Mouse (Mus musculus): ENCODE data around the gene 4930442H23Rik.

Gene 4930442H23Rik

DNA sequence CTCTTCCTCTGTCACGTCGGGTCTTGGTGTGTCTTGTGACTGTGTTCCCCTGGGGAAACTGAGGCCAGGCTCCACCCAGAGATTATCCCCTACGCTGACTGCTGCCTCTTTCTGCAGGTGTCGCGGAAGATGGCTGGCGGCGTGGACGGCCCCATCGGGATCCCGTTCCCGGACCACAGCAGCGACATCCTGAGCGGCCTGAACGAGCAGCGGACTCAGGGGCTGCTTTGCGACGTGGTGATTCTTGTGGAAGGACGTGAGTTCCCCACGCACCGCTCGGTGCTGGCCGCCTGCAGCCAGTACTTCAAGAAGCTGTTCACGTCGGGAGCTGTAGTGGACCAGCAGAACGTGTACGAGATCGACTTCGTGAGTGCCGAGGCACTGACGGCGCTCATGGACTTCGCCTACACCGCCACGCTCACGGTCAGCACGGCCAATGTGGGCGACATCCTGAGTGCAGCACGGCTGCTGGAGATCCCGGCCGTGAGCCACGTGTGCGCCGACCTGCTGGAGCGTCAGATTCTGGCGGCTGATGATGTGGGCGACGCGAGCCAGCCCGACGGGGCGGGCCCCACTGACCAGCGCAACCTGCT is 39.7 kb downstream of the 4930442H23Rik start:
- DNase-seq (ENCODE audit: low read depth) = no peak

DNA sequence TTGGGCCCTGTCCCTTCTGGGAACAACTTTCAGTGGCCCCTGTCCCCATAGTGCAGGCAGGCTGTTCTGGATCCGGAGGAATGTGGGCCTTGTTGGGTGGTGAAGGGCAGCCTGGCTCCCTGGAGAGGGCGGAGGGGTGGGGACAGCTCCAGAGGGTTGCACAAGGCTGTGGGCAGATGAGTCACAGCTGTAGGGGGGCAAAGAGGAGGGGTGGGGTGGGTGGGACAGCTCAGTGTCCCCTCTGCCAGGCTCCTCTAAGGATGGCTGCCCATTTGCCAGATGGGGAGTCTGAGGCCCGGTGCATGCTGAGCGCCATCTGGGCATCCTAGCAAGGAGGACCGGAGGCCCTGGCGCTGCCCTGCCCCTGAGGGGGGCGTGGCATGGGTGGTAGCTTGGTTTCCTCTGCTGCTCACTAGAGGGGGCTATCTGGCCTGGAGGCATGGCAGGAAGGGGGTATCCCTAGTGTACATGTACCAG is 40.5 kb downstream of the 4930442H23Rik start:
- DNase-seq (ENCODE audit: low read depth) = no peak

DNA sequence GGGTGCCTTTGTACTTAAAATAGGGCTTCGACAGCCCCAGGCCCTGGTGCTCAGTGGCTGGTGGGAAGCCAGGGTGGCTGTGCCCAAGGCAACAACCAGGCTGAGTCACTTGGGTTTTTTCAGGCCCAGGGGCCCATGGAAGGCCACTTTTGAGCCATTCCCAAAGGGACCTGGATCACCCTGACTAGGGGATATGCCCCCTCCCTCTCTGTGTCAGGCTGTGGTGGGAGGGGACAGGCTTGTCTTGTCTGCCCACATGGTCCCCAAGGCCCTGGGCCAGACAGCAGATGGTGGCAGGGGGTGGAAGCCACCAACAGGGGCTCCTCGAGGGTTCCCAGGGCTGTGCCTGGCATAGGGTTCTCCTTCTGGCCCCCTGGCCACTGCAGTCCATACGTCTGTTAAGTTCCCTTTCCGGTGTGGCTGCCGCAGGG is 41.1 kb downstream of the 4930442H23Rik start:
- DNase-seq (ENCODE audit: low read depth) = no peak

- no peak for DNase-seq (ENCODE audit: low read depth)
Observed at GRCm38 (mm10) chr10:81141455-81142210, 42.0 kb downstream of the 4930442H23Rik start.

DNA sequence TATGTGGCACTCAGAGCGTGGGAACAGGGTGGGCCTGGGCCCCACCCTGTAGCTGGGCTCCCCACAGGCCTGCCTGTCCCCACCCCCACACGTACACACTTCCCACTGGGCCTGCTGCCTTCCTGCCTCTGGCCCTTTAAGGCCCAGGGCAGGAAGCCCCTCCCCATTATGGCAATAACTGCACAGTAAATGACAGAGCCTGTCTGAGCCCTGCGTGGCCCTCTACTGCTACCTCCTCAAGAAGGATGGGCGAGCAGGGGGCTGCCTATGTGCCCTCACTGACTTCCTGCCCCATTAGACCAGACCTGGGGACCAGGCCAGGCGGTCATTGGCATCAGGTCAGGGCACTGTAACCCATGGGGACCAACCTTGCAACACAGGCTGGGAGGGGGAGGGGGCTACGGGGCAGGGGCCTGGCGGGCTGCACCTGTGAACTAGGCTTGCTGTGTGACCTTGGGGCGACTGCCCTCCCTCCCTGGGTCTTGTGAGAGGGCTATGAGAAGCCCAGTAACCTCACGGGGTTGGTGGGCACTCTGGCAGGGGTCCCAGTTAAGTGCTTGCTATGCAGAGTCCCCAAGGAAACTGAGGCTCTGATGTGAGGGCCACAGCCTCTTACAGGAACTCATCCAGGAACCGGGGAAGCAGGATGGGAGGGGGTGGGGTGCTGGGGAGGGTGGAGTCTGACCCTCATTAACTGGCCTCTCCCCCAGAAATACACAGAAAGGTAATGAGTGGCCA is 42.8 kb downstream of the 4930442H23Rik start:
- DNase-seq (ENCODE audit: low read depth) = no peak

- DNase-seq (ENCODE audit: low read depth) = no peak
Observed at GRCm38 (mm10) chr10:81140005-81140404, 43.6 kb downstream of the 4930442H23Rik start.

- no peak for DNase-seq (ENCODE audit: low read depth)
Observed at GRCm38 (mm10) chr10:81139529-81139846, 44.2 kb downstream of the 4930442H23Rik start.

DNA sequence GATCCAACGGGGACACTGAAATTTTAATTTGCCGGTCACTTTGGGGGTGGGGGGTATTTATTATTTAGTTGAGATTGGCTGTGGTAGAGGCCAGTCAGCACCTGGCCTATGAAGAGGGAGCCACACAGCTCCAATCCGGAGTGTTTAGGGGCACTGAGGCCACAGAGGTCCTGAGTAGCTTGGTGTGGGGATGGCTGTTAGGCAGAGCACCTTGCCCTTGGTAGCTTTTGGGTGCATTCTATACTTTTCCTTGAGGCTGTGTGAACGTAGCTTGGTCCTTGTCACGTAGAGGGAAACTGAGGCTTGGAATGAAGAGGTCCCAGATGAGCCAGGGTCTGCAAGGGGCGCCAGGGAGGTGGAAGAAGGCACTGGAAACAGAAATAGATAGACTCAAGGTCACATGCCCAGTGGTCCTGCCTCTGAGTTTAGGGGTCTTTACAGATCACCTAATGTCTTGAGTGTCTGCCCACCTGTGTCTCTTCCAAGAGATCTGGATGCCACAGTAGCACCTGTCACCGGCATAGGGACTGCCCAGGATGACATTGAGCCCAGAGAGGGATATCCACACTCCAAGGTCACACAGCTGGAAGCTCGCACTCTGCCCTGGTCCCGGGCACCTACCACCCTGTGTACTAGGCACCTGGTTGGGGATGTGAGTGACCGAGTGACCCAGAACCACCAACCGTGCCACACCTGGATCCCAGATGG is 44.7 kb downstream of the 4930442H23Rik start:
- no peak for DNase-seq (ENCODE audit: low read depth)

GRCm38 (mm10) chr10:81138131-81138782 is 45.4 kb downstream of the 4930442H23Rik start:
- no peak for DNase-seq (ENCODE audit: low read depth)

- peak; percentile 96 for DNase-seq (ENCODE audit: low read depth)
Observed at GRCm38 (mm10) chr10:81137252-81138130, 46.2 kb downstream of the 4930442H23Rik start.

DNA sequence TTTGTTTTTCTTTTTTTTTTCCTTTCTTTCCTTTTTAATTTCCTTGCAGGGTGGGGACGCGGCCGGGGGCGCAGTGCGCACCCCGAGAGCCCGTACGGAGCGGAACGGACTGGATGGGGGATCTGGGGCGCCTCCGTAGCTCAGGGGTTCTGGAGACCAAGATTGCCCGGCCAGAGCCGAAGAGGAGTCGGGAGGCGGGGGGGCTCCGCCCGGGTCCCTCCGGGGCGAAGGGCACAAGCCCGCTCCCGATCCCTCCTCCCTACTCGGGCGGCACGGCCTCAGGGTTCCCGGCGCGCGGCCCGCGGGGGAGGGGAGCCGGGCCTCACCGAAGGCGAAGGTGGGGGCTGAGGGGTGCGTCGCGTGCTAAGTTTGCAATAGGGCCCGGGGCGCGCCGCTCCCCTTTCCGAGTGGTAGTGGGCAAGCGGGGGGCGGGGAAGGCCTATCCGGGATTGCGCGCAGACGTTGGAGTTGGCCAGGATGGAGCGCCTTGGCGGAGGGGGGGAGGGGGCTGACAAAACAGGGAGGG is 46.9 kb downstream of the 4930442H23Rik start:
- DNase-seq (ENCODE audit: low read depth) = peak; percentile 67

GRCm38 (mm10) chr10:81135831-81136705 is 47.6 kb downstream of the 4930442H23Rik start:
- peak; percentile 81 for DNase-seq (ENCODE audit: low read depth)

DNA sequence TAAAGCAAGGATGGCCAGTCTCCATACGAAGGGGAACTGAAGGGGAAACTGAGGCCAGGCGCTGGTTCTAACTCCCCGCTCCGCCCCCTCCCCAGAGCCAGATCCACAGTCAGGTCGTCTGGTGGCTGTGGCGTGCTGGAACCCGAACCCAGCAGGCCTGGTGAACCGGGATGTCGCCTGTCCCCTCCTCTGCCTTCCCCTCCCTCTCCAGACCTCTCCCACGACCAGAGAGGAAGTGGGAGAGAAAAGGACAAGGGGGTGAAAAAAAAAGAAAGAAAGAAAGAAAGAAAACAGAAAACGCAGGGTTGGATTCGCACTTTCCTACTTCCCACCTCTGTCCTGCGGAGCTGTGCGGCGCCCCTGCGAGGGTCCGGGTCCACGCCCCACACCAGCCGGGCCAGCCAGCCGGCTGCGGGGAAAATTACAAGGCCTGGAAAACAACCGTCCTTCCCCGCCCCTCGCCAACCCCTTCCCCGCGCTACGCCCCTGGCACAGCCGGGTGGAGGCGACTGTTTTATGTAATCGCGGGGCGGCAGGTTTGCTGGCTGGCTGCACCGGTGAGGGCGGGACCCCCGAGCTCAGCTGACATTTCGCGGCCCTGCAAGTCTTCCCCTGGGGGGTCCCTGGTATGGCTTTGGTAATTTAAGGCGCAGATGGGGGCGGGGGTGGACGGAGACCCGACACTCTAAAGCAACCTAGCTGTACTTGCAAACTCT is 48.5 kb downstream of the 4930442H23Rik start, which contains the start of gene Zbtb7a:
Gene Zbtb7a (plus strand): TSS at position 255 of the 716 bp plus-strand sequence.
- no peak for DNase-seq (ENCODE audit: low read depth)

DNA sequence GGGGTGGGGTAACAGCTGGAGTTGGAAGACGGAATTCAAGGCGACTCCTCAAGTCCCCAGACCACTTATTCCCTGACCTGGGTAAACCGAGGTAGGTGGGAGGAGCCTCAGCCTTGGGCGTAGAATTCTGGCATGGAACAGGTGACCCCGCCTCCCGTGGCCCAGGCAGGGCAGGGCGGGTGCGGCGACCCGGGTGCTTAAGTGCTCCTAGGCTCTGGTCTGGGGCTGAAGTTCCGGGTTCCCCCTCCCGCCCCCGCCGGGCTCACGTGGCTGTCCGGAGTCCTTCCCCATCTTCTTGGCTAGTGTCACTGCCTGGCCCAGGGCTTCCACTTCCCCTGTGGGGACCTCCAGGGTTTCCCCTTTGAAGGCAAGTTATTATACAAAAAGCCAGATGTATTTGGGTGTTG is 49.5 kb downstream of the 4930442H23Rik start:
- peak; percentile 60 for DNase-seq (ENCODE audit: low read depth)

All from c-Kit-positive CD71-positive TER-119-negative erythroid progenitor cells, embryonic 14.5 days (primary cell).